In genomic region chr12:5191628-5192379, GRCm38 (mm10) we compare ENCODE assay signal across 7 mouse cellular contexts.
DNase-seq lines count a peak whose midpoint lies in the region; ATAC-seq lines count a peak whose summit lies in the region.

No protein-coding gene starts in this region.

- no peaks in the 10 kb centered on the region for H3K36me3 ChIP-seq in embryonic facial prominence, embryonic 14.5 days (ENCODE audit: control insufficient read depth, insufficient read depth, low read length)
- H3K36me3 ChIP-seq in heart, embryonic 16.5 days (ENCODE audit: control insufficient read depth, insufficient read depth) = no peaks in the 10 kb centered on the region
- no peaks in the 10 kb centered on the region for H3K36me3 ChIP-seq in midbrain, embryonic 10.5 days

- peak; percentile 80 to 88 for DNase-seq in adrenal gland, postnatal 36 days
- DNase-seq in embryonic facial prominence, embryonic 14.5 days (ENCODE audit: low spot score) = peak; percentile 90
- peak; percentile 81 for DNase-seq in kidney, postnatal 14 days
- peak; percentile 67 for DNase-seq in midbrain, embryonic 10.5 days (ENCODE audit: low spot score)
- peak; percentile 90 for DNase-seq in testis, postnatal 10 days (ENCODE audit: low spot score)

- peaks cover 37% of the 10 kb centered on the region for H3K4me1 ChIP-seq in embryonic facial prominence, embryonic 14.5 days (ENCODE audit: control insufficient read depth, insufficient read depth, low read length)
- H3K4me1 ChIP-seq in heart, embryonic 16.5 days (ENCODE audit: control insufficient read depth, insufficient read depth, low read length) = peaks cover 31% of the 10 kb centered on the region
- peaks cover 61% of the 10 kb centered on the region for H3K4me1 ChIP-seq in midbrain, embryonic 10.5 days

- WGBS in embryonic facial prominence, embryonic 14.5 days = 12% methylated on average over 14 of the region's 14 CpGs
- WGBS in heart, embryonic 16.5 days = 3% methylated on average over 14 of the region's 14 CpGs
- 17% methylated on average over 14 of the region's 14 CpGs for WGBS in midbrain, embryonic 10.5 days

- H3K27ac ChIP-seq in embryonic facial prominence, embryonic 14.5 days (replicated peaks; ENCODE audit: low read depth, low read length) = peak overlapping the region; percentile 42
- peak overlapping the region; percentile 69 for H3K27ac ChIP-seq in heart, embryonic 16.5 days (ENCODE audit: low read length)
- H3K27ac ChIP-seq in midbrain, embryonic 10.5 days (replicated peaks) = peak overlapping the region; percentile 82

- H3K27me3 ChIP-seq in embryonic facial prominence, embryonic 14.5 days (replicated peaks; ENCODE audit: control insufficient read depth, insufficient read depth, low read length) = no peaks in the 10 kb centered on the region
- no peaks in the 10 kb centered on the region for H3K27me3 ChIP-seq in heart, embryonic 16.5 days (ENCODE audit: control insufficient read depth, insufficient read depth, low read length)
- H3K27me3 ChIP-seq in midbrain, embryonic 10.5 days (ENCODE audit: low read depth, poor library complexity, severe bottlenecking) = no peaks in the 10 kb centered on the region

- no peaks in the 10 kb centered on the region for H3K9me3 ChIP-seq in embryonic facial prominence, embryonic 14.5 days (ENCODE audit: control insufficient read depth, low read length)
- no peaks in the 10 kb centered on the region for H3K9me3 ChIP-seq in heart, embryonic 16.5 days (replicated peaks; ENCODE audit: control insufficient read depth, low read length)
- H3K9me3 ChIP-seq in midbrain, embryonic 10.5 days (replicated peaks) = no peaks in the 10 kb centered on the region

- peak overlapping the region; percentile 31 for H3K4me2 ChIP-seq in embryonic facial prominence, embryonic 14.5 days (ENCODE audit: low read depth, low read length)
- peak overlapping the region; percentile 54 for H3K4me2 ChIP-seq in heart, embryonic 16.5 days (ENCODE audit: low read depth, low read length)

- peak overlapping the region; percentile 25; the same call in 1 of the 2 replicates for H3K9ac ChIP-seq in embryonic facial prominence, embryonic 14.5 days (ENCODE audit: low read depth, low read length)
- H3K9ac ChIP-seq in heart, embryonic 16.5 days (ENCODE audit: low read length) = peak overlapping the region; percentile 39

- no peak overlapping the region for H3K4me3 ChIP-seq in embryonic facial prominence, embryonic 14.5 days (ENCODE audit: low read depth, low read length)
- H3K4me3 ChIP-seq in heart, embryonic 16.5 days (ENCODE audit: low read length) = peak overlapping the region; percentile 17
- H3K4me3 ChIP-seq in midbrain, embryonic 10.5 days = peak overlapping the region; percentile 28

- ATAC-seq in embryonic facial prominence, embryonic 14.5 days (ENCODE audit: low read depth) = peak; percentile 79
- peak; percentile 83 for ATAC-seq in heart, embryonic 16.5 days (replicated peaks; ENCODE audit: extremely low read depth, insufficient read depth, low FRiP score)
- no peak for ATAC-seq in megakaryocyte, adult 5-6 weeks (ENCODE audit: poor library complexity, severe bottlenecking)
